Mouse (Mus musculus): ENCODE measurements around the gene Acsf2.

DNA sequence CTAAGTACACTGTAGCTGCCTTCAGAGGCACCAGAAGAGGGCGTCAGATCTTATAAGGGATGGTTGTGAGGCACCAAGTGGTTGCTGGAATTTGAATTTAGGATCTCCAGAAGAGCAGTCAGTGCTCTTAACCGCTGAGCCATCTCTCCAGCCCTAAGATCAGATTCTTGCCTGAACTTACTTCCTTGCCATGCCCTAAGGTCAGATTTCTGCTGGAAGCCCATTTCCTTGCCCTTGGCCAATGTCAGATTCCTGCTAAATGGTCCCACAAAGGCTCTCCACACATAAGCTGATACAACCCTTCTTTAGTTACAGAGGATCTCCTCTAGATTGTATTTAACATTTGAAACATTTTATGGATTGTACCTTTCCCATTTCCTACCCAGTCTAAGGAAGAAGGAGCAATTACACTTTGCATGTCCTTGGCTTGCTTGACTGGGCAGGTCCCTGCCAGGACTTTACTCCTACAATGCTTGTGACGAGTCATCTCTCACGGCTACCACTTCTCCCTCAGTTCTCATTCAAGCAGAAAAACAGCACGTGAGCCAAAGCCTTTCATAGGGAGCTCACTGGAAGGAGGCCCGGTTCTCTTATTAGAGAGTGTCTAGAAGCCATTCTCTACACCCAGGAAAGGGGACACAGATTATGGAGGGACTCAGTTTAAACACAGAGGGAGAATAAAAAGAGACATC, 19.2 kb upstream of the Acsf2 start:
- peak; percentile 72; the same call in 1 of the 2 replicates for TF ChIP-seq ZNF384 (IDR thresholded peaks at IDR 0.05; ENCODE audit: low read depth, low read length)
- peak in 1 of 3 experiments; percentile 18; a peak in 1 of 6 replicates for TF ChIP-seq CTCF (IDR thresholded peaks at IDR 0.05 in 2 of 3, conservative IDR thresholded peaks at IDR 0.05 in 1 of 3; ENCODE audit: control insufficient read depth in 1 of 3, insufficient read depth in 1 of 3, low read depth in 2 of 3, low read length in 3 of 3, poor library complexity in 1 of 3, severe bottlenecking in 1 of 3)
- no peak for TF ChIP-seq ETS1 (IDR thresholded peaks at IDR 0.05; ENCODE audit: low read depth, low read length)
- TF ChIP-seq MAFK (IDR thresholded peaks at IDR 0.05; ENCODE audit: borderline replicate concordance, low read depth, low read length) = no peak
